Mouse (Mus musculus) liver, adult 10 weeks (tissue): ENCODE data around the gene Hpdl. TPM values are rescaled to one million over a fixed set of nuclear protein-coding genes. Genes with fewer than 3 reads are reported as not detected.

Experiments
- polyA plus RNA-seq: library from polyadenylated mRNA; stranded (reverse); fragments of 350-450 nt; fragmentation: Illumina TruSeq; extraction: RNeasy Lipid Tissue Mini Kit (QIAGEN cat#74804); gene quantifications from one replicate; pipeline ENCODE4 v1.2.3, GENCODE M21; 2014; ENCODE audit warnings: low read depth, low replicate concordance

Gene Hpdl
- not detected for polyA plus RNA-seq

DNA sequence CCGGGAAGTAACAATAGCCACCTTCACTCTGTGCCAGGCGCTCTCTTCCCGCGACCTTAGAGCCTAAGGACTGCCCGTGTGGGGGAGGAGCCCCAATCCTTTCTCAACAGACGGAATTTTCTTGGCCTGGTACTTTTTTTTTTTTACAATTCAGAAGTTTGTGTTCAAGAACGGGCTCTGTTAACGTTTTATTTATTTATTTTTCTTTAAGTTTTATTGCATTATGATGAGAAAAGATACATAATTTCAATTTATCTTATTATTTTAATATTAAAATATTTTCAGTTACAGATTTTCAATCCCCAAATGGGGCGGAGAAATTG, at the start of gene Hpdl:
Gene Hpdl, minus strand, starts transcription at position 14 of the 323 bp plus-strand sequence.

DNA sequence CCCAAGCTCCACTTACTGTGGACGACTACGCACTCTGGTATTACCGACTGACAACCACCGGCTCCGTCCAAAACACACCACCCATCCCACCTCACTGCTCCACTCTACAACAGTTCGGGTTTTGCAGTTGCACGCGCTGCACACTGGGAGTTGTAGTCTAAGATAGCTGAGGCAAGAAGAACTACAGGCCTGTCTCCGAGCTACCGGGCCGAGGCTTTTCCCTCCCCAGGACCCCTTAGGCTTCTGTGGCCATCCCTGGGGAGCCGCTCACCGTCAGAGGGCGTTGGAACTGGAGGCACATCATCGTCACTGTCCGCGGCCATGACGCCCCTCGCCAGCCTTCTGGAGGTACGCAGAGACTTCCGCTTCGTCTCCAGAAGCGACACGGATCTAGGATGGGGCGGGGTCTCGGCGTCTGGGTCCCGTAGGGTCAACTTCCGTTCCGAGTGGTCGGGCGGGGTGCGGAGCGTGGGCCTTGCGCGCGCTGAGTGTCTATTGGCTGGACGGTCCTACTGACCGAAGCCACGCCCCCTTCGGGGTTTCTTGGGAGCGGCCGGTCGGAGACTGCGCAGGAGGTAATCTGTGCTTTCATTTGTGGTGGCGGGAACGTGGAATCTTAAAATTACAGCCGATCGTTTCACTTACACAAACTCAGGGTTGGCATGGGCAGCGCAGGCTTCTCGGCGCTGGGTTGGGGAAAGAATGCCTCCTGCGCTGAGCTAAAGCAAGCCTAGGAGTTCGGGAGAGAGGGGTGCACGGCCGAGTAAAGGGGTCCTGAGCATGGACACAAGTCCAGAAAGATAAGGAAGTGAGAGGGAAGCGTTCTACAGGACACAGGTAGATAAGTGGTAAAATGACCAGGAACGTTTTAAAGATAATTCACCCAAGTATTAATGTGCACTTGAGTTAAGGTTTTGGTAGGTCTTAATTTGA, 14.0 kb downstream of the Hpdl start, which contains the start of the genes Toe1 and Mutyh:
Gene Toe1, minus strand, starts transcription at position 444 of the 933 bp plus-strand sequence.
Gene Mutyh, plus strand, starts transcription at position 527 of the 933 bp plus-strand sequence.

Other genes starting within 250 kb of the Hpdl start
- gene Ccdc17, start 225.1 kb downstream of the Hpdl start, polyA plus RNA-seq = 3.9 TPM
- gene Nasp, start 193.8 kb downstream of the Hpdl start, polyA plus RNA-seq = 33.0 TPM
- 415 TPM for gene Akr1a1, start 170.0 kb downstream of the Hpdl start, polyA plus RNA-seq
- gene Prdx1, start 136.2 kb downstream of the Hpdl start, polyA plus RNA-seq = 5,000 TPM
- 20.8 TPM for gene Mmachc, start 113.3 kb downstream of the Hpdl start, polyA plus RNA-seq
- gene Ccdc163, start 113.2 kb downstream of the Hpdl start, polyA plus RNA-seq = 9.7 TPM
- gene Tesk2, start 100.8 kb downstream of the Hpdl start, polyA plus RNA-seq = 6.9 TPM
- gene Toe1, start 14.1 kb downstream of the Hpdl start, polyA plus RNA-seq = 3.3 TPM
- not detected for gene Mutyh, start 14.0 kb downstream of the Hpdl start, polyA plus RNA-seq
- gene Zswim5, start 55.7 kb upstream of the Hpdl start, polyA plus RNA-seq = 0.74 TPM
- gene Urod, start 172.7 kb upstream of the Hpdl start, polyA plus RNA-seq = 15.4 TPM
- 7.8 TPM for gene Hectd3, start 173.6 kb upstream of the Hpdl start, polyA plus RNA-seq
- gene Eif2b3, start 197.7 kb upstream of the Hpdl start, polyA plus RNA-seq = 10.9 TPM